Mouse (Mus musculus) myocyte (in vitro differentiated cells): ENCODE data around the gene Prr27. TPM values are rescaled to one million over a fixed set of nuclear protein-coding genes. Genes with fewer than 3 reads are reported as not detected.

Experiments
- H3K27me3 ChIP-seq: one replicate; pipeline ENCODE4 v1.6.1; 2011; ENCODE audit not compliant: control insufficient read depth, insufficient read depth, insufficient read length
- H3K36me3 ChIP-seq: one replicate; pipeline ENCODE4 v1.6.1; 2011; ENCODE audit not compliant: control insufficient read depth, insufficient read depth
- H3K4me2 ChIP-seq: one replicate; pipeline ENCODE4 v1.6.1; 2011; ENCODE audit warnings: low read depth, control low read depth
- H3K4me3 ChIP-seq: one replicate; pipeline ENCODE4 v1.5.1; 2011; ENCODE audit warnings: mild to moderate bottlenecking, control low read depth, moderate library complexity
- H3K79me2 ChIP-seq: one replicate; pipeline ENCODE4 v1.6.1; 2011; ENCODE audit not compliant: control insufficient read depth, insufficient read depth
- H3ac ChIP-seq: one replicate; pipeline ENCODE4 v1.6.1; 2011; ENCODE audit not compliant: control insufficient read depth, insufficient read length
- CEBPB ChIP-seq: IDR thresholded peaks from 2 replicates; pipeline ENCODE4 v1.6.1; 2011; ENCODE audit warnings: mild to moderate bottlenecking, moderate library complexity; ENCODE audit not compliant: poor library complexity, insufficient read depth, severe bottlenecking
- E2F4 ChIP-seq: IDR thresholded peaks from one replicate; pipeline ENCODE4 v1.6.1; 2011; ENCODE audit warnings: mild to moderate bottlenecking, control low read depth, moderate library complexity; ENCODE audit not compliant: insufficient read depth
- MAX ChIP-seq: IDR thresholded peaks from one replicate; pipeline ENCODE4 v1.6.1; 2011; ENCODE audit warnings: low read depth, mild to moderate bottlenecking, control low read depth
- MYOD1 ChIP-seq, 3 experiments: IDR thresholded peaks; one replicate each; pipeline ENCODE4 v1.6.1; 2011; ENCODE audit warnings: control low read depth in 2 of 3, low read depth in 2 of 3, mild to moderate bottlenecking in 2 of 3, moderate library complexity in 1 of 3; ENCODE audit not compliant: insufficient read length in 2 of 3, control insufficient read depth in 1 of 3
- MYOG ChIP-seq, 3 experiments: IDR thresholded peaks; one replicate each; pipeline ENCODE4 v1.6.1; 2011; ENCODE audit warnings: control low read depth in 2 of 3, low read depth in 2 of 3, mild to moderate bottlenecking in 2 of 3; ENCODE audit not compliant: insufficient read length in 2 of 3, control insufficient read depth in 1 of 3, insufficient read depth in 1 of 3
- POLR2A ChIP-seq: IDR thresholded peaks from one replicate; pipeline ENCODE4 v1.6.1; 2011; ENCODE audit warnings: low read depth, mild to moderate bottlenecking, control low read depth, moderate library complexity; ENCODE audit not compliant: insufficient read length
- POLR2AphosphoS2 ChIP-seq: IDR thresholded peaks from one replicate; pipeline ENCODE4 v1.6.1; 2011; ENCODE audit warnings: low read depth, control low read depth; ENCODE audit not compliant: insufficient read length
- REST ChIP-seq: IDR thresholded peaks from one replicate; pipeline ENCODE4 v1.6.1; 2011; ENCODE audit warnings: mild to moderate bottlenecking, control low read depth, moderate library complexity; ENCODE audit not compliant: insufficient read depth, insufficient read length
- SRF ChIP-seq: IDR thresholded peaks from one replicate; pipeline ENCODE4 v1.6.1; 2011; ENCODE audit warnings: low read depth; ENCODE audit not compliant: control insufficient read depth, insufficient read length
- TCF12 ChIP-seq: IDR thresholded peaks from one replicate; pipeline ENCODE4 v1.6.1; 2011; ENCODE audit warnings: mild to moderate bottlenecking, control low read depth; ENCODE audit not compliant: poor library complexity, insufficient read depth, severe bottlenecking
- TCF3 ChIP-seq: IDR thresholded peaks from one replicate; pipeline ENCODE4 v1.6.1; 2011; ENCODE audit warnings: low read depth, control low read depth; ENCODE audit not compliant: insufficient read length
- USF1 ChIP-seq: IDR thresholded peaks from one replicate; pipeline ENCODE4 v1.6.1; 2011; ENCODE audit warnings: low read depth, mild to moderate bottlenecking, control low read depth, moderate library complexity
- polyA plus RNA-seq: library from polyadenylated mRNA; unstranded; fragments of >200 nt; fragmentation: generic; extraction: Trizol; gene quantifications from one replicate; pipeline ENCODE4 v1.2.1, GENCODE M21; 2012; ENCODE audit warnings: missing spikeins

The Prr27 gene
- polyA plus RNA-seq, 1 experiment: not detected

DNA sequence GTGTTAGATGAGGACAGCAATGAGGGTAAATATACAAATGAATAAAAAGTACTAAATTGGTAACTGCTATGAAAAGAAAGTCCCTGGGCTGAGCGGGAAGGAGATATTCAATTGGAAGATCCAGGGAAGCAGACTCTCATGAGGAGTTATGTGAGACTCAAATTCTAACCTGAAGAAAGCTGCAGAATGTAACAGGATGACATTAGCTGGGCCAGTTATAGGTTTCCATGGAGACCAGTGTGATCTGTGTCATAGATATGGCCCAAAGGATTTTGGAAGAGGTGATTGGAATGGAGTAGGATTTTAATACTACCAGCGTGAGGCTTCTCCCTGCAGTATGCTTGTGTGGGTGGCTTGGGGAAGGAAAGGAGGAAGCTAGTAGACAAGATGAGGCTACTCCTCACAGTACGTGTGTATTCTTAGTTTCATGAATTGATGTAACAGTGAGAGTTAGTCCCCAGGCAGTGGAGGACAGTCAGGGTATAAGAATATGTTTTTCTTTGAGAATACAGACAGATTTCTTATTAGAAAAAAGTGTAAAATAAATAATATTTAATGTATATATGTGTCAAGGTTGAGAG lies 29.7 kb downstream of the Prr27 start:
- H3K79me2 ChIP-seq: no peaks in the 10 kb centered on the region
- TF ChIP-seq POLR2AphosphoS2 (no peak), USF1 (no peak), E2F4 (no peak), MAX (no peak), MYOG (IDR thresholded peaks at IDR 0.05; ENCODE audit: control insufficient read depth in 1 of 3, insufficient read depth in 1 of 3, insufficient read length in 2 of 3, low read depth in 2 of 3) (no peak), MYOD1 (IDR thresholded peaks at IDR 0.05; ENCODE audit: control insufficient read depth in 1 of 3, insufficient read length in 2 of 3, low read depth in 2 of 3) (no peak), SRF (no peak), CEBPB (no peak), POLR2A (no peak), TCF12 (no peak), REST (no peak), TCF3 (no peak)
- H3K4me2 ChIP-seq: no peak overlapping the region
- H3K4me3 ChIP-seq: no peak overlapping the region
- H3K36me3 ChIP-seq: no peaks in the 10 kb centered on the region
- no peak overlapping the region for H3ac ChIP-seq
- H3K27me3 ChIP-seq: no peaks in the 10 kb centered on the region

DNA sequence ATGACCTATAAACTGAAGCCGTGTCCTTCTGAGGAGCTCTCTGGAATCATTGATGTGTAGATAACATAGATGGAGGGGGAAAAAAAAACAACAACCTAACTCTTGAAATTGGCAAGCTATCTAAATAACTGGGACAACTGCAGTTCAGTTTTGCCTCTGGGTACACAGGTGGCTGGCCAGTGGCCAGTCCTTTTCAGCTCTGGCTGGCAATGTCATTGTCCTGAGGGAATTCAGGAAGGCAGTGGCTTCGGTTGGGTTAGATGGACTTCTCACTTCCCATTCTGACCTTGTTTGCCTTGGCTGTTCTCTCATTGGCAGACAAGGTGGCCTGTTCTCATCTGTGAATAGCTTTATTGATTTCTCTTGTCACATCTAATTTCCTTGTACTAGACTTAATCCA lies 44.6 kb downstream of the Prr27 start:
- no peaks in the 10 kb centered on the region for H3K27me3 ChIP-seq
- no peak overlapping the region for H3K4me2 ChIP-seq
- no peaks in the 10 kb centered on the region for H3K79me2 ChIP-seq
- TF ChIP-seq USF1 (no peak), TCF12 (no peak), POLR2A (no peak), E2F4 (no peak), MYOD1 (IDR thresholded peaks at IDR 0.05; ENCODE audit: control insufficient read depth in 1 of 3, insufficient read length in 2 of 3, low read depth in 2 of 3) (no peak), MAX (no peak), MYOG (IDR thresholded peaks at IDR 0.05; ENCODE audit: control insufficient read depth in 1 of 3, insufficient read depth in 1 of 3, insufficient read length in 2 of 3, low read depth in 2 of 3) (no peak), POLR2AphosphoS2 (no peak), CEBPB (no peak), TCF3 (no peak), REST (no peak), SRF (no peak)
- H3ac ChIP-seq: no peak overlapping the region
- H3K4me3 ChIP-seq: no peak overlapping the region
- H3K36me3 ChIP-seq: no peaks in the 10 kb centered on the region

DNA sequence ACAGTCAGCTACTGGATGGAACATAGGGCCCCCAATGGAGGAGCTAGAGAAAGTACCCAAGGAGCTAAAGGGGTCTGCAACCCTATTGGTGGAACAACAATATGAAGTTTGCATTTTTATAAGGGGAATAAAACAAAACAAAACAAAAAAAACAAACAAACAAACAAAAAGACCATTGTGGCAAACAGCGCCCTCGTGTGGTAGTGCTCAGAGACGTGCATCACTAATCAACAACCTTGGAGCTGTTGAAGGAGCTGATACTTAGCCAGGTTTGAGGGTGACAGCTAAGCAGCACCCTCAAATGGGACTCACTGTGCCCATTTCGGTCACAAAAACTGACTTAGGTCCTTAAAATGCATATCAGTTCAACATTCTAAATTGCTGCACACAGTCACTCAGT lies 45.9 kb downstream of the Prr27 start:
- TF ChIP-seq MAX (no peak), POLR2A (no peak), TCF3 (no peak), REST (no peak), POLR2AphosphoS2 (no peak), SRF (no peak), TCF12 (no peak), USF1 (no peak), MYOD1 (IDR thresholded peaks at IDR 0.05; ENCODE audit: control insufficient read depth in 1 of 3, insufficient read length in 2 of 3, low read depth in 2 of 3) (no peak), CEBPB (no peak), MYOG (IDR thresholded peaks at IDR 0.05; ENCODE audit: control insufficient read depth in 1 of 3, insufficient read depth in 1 of 3, insufficient read length in 2 of 3, low read depth in 2 of 3) (no peak), E2F4 (no peak)
- H3ac ChIP-seq: no peak overlapping the region
- H3K79me2 ChIP-seq: no peaks in the 10 kb centered on the region
- H3K4me2 ChIP-seq: no peak overlapping the region
- no peak overlapping the region for H3K4me3 ChIP-seq
- H3K27me3 ChIP-seq: no peaks in the 10 kb centered on the region
- no peaks in the 10 kb centered on the region for H3K36me3 ChIP-seq

DNA sequence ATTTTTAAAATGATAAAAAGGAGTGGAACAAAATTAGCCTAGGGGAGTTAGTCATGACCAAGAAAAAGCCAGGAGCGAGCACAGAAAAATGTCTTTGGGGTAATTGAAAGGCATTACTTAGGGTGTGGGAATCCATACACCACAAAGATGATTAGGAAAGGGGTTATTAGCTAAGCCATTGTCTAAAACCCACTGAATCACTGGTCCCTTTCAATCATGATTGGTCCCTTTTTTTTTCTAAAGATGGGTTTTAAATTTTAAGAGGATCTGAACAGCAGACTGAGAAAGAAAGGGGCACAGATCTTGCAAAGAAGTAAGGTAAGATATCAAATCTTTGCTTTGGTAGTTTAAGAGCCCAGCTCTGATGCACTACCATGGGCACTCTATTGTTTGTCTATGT lies 59.2 kb downstream of the Prr27 start, which contains the start of gene Odam:
Gene Odam (plus strand): TSS at position 301 of the 400 bp plus-strand sequence.
- Histone ChIP-seq H3ac (no peak within 1 kb of the TSS), H3K27me3 (no peaks in the 10 kb centered on the region), H3K4me2 (no peak within 1 kb of the TSS), H3K79me2 (no peaks in the 10 kb centered on the region), H3K4me3 (no peak within 1 kb of the TSS), H3K36me3 (no peaks in the 10 kb centered on the region)
- no peak for TF ChIP-seq MYOD1 (IDR thresholded peaks at IDR 0.05; ENCODE audit: control insufficient read depth in 1 of 3, insufficient read length in 2 of 3, low read depth in 2 of 3)
- no peak for TF ChIP-seq MYOG (IDR thresholded peaks at IDR 0.05; ENCODE audit: control insufficient read depth in 1 of 3, insufficient read depth in 1 of 3, insufficient read length in 2 of 3, low read depth in 2 of 3)
- TF ChIP-seq USF1: no peak

Other genes starting within 250 kb of the Prr27 start
- not detected for gene Sult1e1, start 234.1 kb upstream of the Prr27 start, polyA plus RNA-seq
- gene Csn1s1, start 159.5 kb upstream of the Prr27 start, polyA plus RNA-seq: not detected
- not detected for gene Csn2, start 126.1 kb upstream of the Prr27 start, polyA plus RNA-seq
- gene Csn1s2a, start 51.1 kb upstream of the Prr27 start, polyA plus RNA-seq: not detected
- not detected for gene Csn1s2b, start 17.6 kb upstream of the Prr27 start, polyA plus RNA-seq
- not detected for gene Odam, start 59.3 kb downstream of the Prr27 start, polyA plus RNA-seq
- gene Csn3, start 99.9 kb downstream of the Prr27 start, polyA plus RNA-seq: 1.5 TPM
- not detected for gene 2310003L06Rik, start 143.8 kb downstream of the Prr27 start, polyA plus RNA-seq
- not detected for gene Gm28434, start 143.8 kb downstream of the Prr27 start, polyA plus RNA-seq
- not detected for gene Cabs1, start 153.8 kb downstream of the Prr27 start, polyA plus RNA-seq
- not detected for gene Smr3a, start 176.9 kb downstream of the Prr27 start, polyA plus RNA-seq